Mouse (Mus musculus) neural tube, postnatal 0 days (tissue): ENCODE data around the gene Fam172a. TPM values are rescaled to one million over a fixed set of nuclear protein-coding genes. Genes with fewer than 3 reads are reported as not detected.

Experiments used
- polyA plus RNA-seq: library from polyadenylated mRNA; unstranded; fragments of >200 nt; fragmentation: Nextera tagmentation; extraction: Ambion mirVana; gene quantifications from 2 replicates; pipeline ENCODE4 v1.2.1, GENCODE M21; 2015

Fam172a gene
- 35.9 and 38.7 TPM in 2 replicates for polyA plus RNA-seq

DNA sequence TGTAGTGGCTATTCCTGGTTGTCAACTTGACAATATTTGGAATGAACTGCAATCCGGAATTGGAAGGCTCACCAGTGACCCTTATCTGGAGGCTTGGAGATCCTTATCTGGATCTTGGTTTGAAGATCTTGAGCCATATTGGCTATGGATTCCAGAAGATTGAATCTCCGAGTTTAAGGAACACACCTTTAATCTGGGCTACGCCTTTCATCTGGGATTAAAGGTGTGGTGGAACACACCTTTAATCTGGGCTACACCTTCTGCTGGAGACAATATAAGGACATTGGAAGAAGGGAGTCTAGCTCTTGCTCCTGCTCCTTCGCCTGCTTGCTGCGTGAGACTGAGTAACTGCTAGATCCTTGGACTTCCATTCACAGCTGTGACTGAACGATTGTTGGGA is at the start of gene Fam172a:
Gene Fam172a, plus strand, starts transcription at position 301 of the 400 bp plus-strand sequence.

DNA sequence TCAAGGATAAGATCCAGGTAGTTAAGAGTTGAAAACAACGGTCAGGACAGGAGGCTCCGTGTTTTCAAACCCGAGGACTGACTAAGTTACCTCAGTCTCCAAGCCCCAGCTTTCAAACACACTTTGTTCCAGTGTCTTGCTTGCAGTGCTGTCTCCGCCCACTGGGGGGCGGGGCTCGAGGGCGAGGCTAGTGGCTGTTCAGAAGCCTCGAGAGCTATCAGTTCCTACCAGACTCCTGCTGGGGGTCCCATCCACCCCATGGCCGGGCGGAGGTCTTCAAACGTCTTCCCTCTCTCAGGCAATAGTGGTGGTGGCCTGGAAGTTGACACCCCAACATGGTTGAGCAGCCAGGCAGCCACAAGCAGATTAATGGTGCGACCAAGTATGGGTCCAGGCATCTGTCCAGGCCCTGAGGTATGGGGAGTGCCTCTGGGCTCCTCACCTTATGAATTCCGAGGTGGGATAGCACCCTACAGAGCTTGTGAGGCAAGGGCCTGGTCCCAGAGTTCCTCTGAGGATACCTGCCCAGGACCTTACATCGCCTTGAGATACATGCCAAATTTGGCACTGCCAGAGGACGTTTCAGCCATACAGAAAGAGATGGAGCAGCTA is 323.0 kb downstream of the Fam172a start, which contains the start of gene Pou5f2:
Gene Pou5f2, plus strand, starts transcription at position 220 of the 612 bp plus-strand sequence.

DNA sequence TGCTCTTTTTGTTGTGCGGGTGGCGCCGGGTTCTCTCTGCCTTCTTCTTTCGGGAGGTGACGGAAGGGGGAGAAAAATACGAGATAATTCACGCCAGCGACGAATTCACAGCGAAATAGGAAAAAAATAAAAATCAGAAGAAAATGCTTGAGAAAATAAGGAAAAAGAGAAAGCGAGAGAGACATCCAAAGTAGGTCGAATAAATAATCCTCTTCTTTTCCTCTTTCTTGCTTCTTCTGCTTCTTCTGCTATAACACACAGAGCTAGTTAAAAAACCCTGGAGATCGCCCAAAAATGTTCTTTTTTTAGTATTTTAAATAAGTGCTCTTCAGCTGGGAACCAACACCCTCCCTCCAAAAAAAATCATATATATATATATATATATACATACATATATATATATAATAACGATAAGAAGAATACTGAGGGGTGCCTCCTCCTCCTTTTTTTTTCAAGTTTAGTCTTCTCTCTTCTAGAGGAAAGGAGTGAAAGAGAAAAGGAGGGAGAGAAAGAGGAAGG is 497.9 kb downstream of the Fam172a start, which contains the start of gene Nr2f1:
Gene Nr2f1, minus strand, starts transcription at position 116 of the 519 bp plus-strand sequence.

